Mouse (Mus musculus) forebrain, embryonic 15.5 days (tissue): ENCODE measurements around the gene Map4k4. TPM values are rescaled to one million over a fixed set of nuclear protein-coding genes. Genes with fewer than 3 reads are reported as not detected.

Source experiments
- ATAC-seq: fragments of 200-750 bp; cut with Nextera tagmentation; replicated peaks from 2 replicates; pipeline ENCODE4 v1.8.0; 2017; ENCODE audit warnings: mild to moderate bottlenecking, moderate TSS enrichment, moderate library complexity
- H3K27ac ChIP-seq: fragments of 300-500 bp; sonication (generic); replicated peaks from 2 replicates; pipeline ENCODE4 v1.5.1; 2015; ENCODE audit warnings: mild to moderate bottlenecking, inconsistent platforms
- H3K27me3 ChIP-seq: fragments of 300-500 bp; sonication (generic); 2 replicates; pipeline ENCODE4 v1.6.1; 2015; ENCODE audit warnings: inconsistent platforms
- H3K36me3 ChIP-seq: fragments of 300-500 bp; sonication (generic); 2 replicates; pipeline ENCODE4 v1.6.1; 2015; ENCODE audit warnings: mild to moderate bottlenecking, inconsistent platforms
- H3K4me1 ChIP-seq: fragments of 300-500 bp; sonication (generic); 2 replicates; pipeline ENCODE4 v1.6.1; 2015; ENCODE audit warnings: inconsistent platforms
- H3K4me2 ChIP-seq: fragments of 300-500 bp; sonication (generic); replicated peaks from 2 replicates; pipeline ENCODE4 v1.6.1; 2015; ENCODE audit warnings: mild to moderate bottlenecking, inconsistent platforms
- H3K4me3 ChIP-seq: fragments of 300-500 bp; sonication (generic); 2 replicates; pipeline ENCODE4 v1.5.1; 2015; ENCODE audit warnings: mild to moderate bottlenecking, inconsistent platforms
- H3K9ac ChIP-seq: fragments of 300-500 bp; sonication (generic); replicated peaks from 2 replicates; pipeline ENCODE4 v1.6.1; 2015; ENCODE audit warnings: mild to moderate bottlenecking, inconsistent platforms
- H3K9me3 ChIP-seq: fragments of 300-500 bp; sonication (generic); 2 replicates; pipeline ENCODE4 v1.6.1; 2016; ENCODE audit warnings: inconsistent platforms
- WGBS: fragments of 180-500 bp; shearing (Covaris S2); methylation state at CpG from one replicate; pipeline ENCODE4 v1.1.7; 2015; ENCODE audit warnings: mixed read lengths; 5-methylcytosine and 5-hydroxymethylcytosine counted together
- polyA plus RNA-seq: library from polyadenylated mRNA; unstranded; fragments of >200 nt; fragmentation: Nextera tagmentation; extraction: Ambion mirVana; gene quantifications from 2 replicates; pipeline ENCODE4 v1.2.1, GENCODE M21; 2015

Map4k4 gene
- polyA plus RNA-seq, 1 experiment from 2014 or later = 55.7 TPM

DNA sequence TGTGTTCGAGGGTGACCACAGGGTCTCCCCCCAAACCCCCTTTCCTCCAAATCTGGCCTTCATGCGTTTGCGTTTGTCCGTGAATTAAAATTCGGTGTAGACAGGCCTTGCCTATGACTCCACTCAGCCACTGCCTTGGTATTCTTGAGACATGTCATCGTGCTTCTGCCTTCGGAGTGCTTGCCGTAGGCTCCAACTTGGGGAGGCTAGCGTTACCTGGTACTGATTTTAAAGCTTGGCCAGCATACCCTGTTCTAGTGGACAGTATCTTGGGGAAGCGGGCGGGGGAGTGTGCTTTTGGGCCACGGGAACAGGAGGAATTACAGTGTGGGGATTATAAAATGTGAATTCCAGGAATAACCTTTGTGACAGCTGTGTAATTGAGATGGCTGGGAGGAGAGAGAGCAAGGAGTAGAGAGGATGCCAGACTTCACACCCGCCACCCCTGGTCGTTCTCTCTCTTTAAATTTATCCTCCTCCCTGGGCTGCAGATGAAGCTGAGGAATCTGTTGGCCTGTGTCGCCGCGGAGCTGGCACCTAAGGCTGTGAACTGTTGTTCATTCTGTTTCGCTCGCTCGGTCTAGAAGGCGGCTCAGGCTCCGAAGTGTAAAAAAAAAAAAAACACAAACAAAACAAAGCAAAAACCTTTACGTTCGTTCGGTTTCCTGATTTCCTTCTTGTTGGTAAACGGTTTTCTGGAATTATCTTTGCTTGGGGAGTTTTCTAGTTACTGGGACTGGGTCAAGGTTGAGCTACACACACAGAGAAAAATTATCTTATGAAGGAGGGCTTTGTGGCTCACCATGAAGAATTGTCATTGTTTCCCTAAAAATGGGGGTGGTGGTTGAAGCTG, 1.4 kb downstream of the Map4k4 start:
- Histone ChIP-seq H3K36me3 (peaks cover 5% of the 10 kb centered on the region; the same call in 1 of the 2 replicates), H3K9me3 (no peaks in the 10 kb centered on the region), H3K4me3 (peak overlapping the region; percentile 99), H3K4me1 (peaks cover 54% of the 10 kb centered on the region), H3K27me3 (no peaks in the 10 kb centered on the region), H3K27ac (peak overlapping the region; percentile 100), H3K4me2 (peak overlapping the region; percentile 79), H3K9ac (peak overlapping the region; percentile 100)
- peak; percentile 14; the same call in 1 of the 2 replicates for ATAC-seq
- WGBS = 1% methylated on average over 26 of the region's 26 CpGs

GRCm38 (mm10) chr1:39902704-39903151, 2.0 kb downstream of the Map4k4 start:
- peak overlapping the region; percentile 99 for H3K4me3 ChIP-seq
- peak overlapping the region; percentile 100 for H3K9ac ChIP-seq
- peak overlapping the region; percentile 79 for H3K4me2 ChIP-seq
- ATAC-seq = no peak
- H3K9me3 ChIP-seq = no peaks in the 10 kb centered on the region
- peaks cover 5% of the 10 kb centered on the region; the same call in 1 of the 2 replicates for H3K36me3 ChIP-seq
- H3K27me3 ChIP-seq = no peaks in the 10 kb centered on the region
- peaks cover 59% of the 10 kb centered on the region for H3K4me1 ChIP-seq
- 0% methylated on average over 3 of the region's 3 CpGs for whole genome bisulfite sequencing
- H3K27ac ChIP-seq = peak overlapping the region; percentile 100

- H3K9ac ChIP-seq = no peak overlapping the region
Measured at GRCm38 (mm10) chr1:39904720-39905119, 4.0 kb downstream of the Map4k4 start.

GRCm38 (mm10) chr1:39906921-39907320, 6.2 kb downstream of the Map4k4 start:
- no peak overlapping the region for H3K27ac ChIP-seq
- H3K27me3 ChIP-seq = no peaks in the 10 kb centered on the region
- ATAC-seq = no peak
- WGBS = 70% methylated on average over 11 of the region's 11 CpGs
- peak overlapping the region; percentile 21; the same call in 1 of the 2 replicates for H3K4me2 ChIP-seq
- no peaks in the 10 kb centered on the region for H3K9me3 ChIP-seq
- peaks cover 87% of the 10 kb centered on the region for H3K4me1 ChIP-seq
- H3K4me3 ChIP-seq = no peak overlapping the region
- peaks cover 12% of the 10 kb centered on the region; the same call in 1 of the 2 replicates for H3K36me3 ChIP-seq
- H3K9ac ChIP-seq = no peak overlapping the region

More at GRCm38 (mm10) chr1:39904720-39905119, 4.0 kb downstream of the Map4k4 start:
- 90% methylated on average over 3 of the region's 3 CpGs for WGBS
- ATAC-seq = no peak
- Histone ChIP-seq H3K9me3 (no peaks in the 10 kb centered on the region), H3K36me3 (peaks cover 5% of the 10 kb centered on the region; the same call in 1 of the 2 replicates), H3K27me3 (no peaks in the 10 kb centered on the region), H3K4me2 (peak overlapping the region; percentile 28), H3K4me1 (peaks cover 75% of the 10 kb centered on the region), H3K27ac (no peak overlapping the region), H3K4me3 (peak overlapping the region; percentile 99; the same call in 1 of the 2 replicates)

- Histone ChIP-seq H3K27ac (no peak overlapping the region), H3K4me3 (no peak overlapping the region), H3K27me3 (no peaks in the 10 kb centered on the region), H3K9ac (no peak overlapping the region), H3K36me3 (peaks cover 12% of the 10 kb centered on the region; the same call in 1 of the 2 replicates), H3K4me2 (no peak overlapping the region), H3K9me3 (no peaks in the 10 kb centered on the region), H3K4me1 (peaks cover 88% of the 10 kb centered on the region)
- WGBS = 95% methylated on average over 2 of the region's 2 CpGs
- ATAC-seq = no peak
Measured at GRCm38 (mm10) chr1:39908976-39909375, 8.3 kb downstream of the Map4k4 start.

GRCm38 (mm10) chr1:39911446-39911845, 10.7 kb downstream of the Map4k4 start:
- Histone ChIP-seq H3K9me3 (no peaks in the 10 kb centered on the region), H3K4me3 (no peak overlapping the region), H3K27me3 (no peaks in the 10 kb centered on the region), H3K27ac (no peak overlapping the region), H3K9ac (no peak overlapping the region), H3K4me2 (no peak overlapping the region), H3K4me1 (peaks cover 64% of the 10 kb centered on the region), H3K36me3 (peaks cover 19% of the 10 kb centered on the region)
- 0 out of 2 replicates have a peak, but pooled peaks have one; percentile 23 for ATAC-seq
- WGBS = 38% methylated on average over 3 of the region's 3 CpGs

GRCm38 (mm10) chr1:39913256-39913655, 12.5 kb downstream of the Map4k4 start:
- WGBS = 82% methylated on average over 4 of the region's 4 CpGs
- no peak overlapping the region for H3K4me2 ChIP-seq
- H3K4me1 ChIP-seq = peaks cover 60% of the 10 kb centered on the region
- no peak overlapping the region for H3K4me3 ChIP-seq
- H3K27me3 ChIP-seq = no peaks in the 10 kb centered on the region
- H3K27ac ChIP-seq = no peak overlapping the region
- no peaks in the 10 kb centered on the region for H3K9me3 ChIP-seq
- peaks cover 19% of the 10 kb centered on the region for H3K36me3 ChIP-seq
- ATAC-seq = no peak
- H3K9ac ChIP-seq = no peak overlapping the region

- H3K27ac ChIP-seq = no peak overlapping the region
- no peak overlapping the region for H3K4me2 ChIP-seq
- H3K9ac ChIP-seq = no peak overlapping the region
- H3K4me1 ChIP-seq = peaks cover 52% of the 10 kb centered on the region
- H3K36me3 ChIP-seq = peaks cover 11% of the 10 kb centered on the region
- no peak for ATAC-seq
- H3K9me3 ChIP-seq = no peaks in the 10 kb centered on the region
- no peak overlapping the region for H3K4me3 ChIP-seq
- WGBS = 92% methylated on average over 4 of the region's 4 CpGs
- no peaks in the 10 kb centered on the region for H3K27me3 ChIP-seq
Measured at GRCm38 (mm10) chr1:39916144-39916543, 15.4 kb downstream of the Map4k4 start.

- Histone ChIP-seq H3K9me3 (no peaks in the 10 kb centered on the region), H3K4me2 (no peak overlapping the region), H3K9ac (no peak overlapping the region), H3K36me3 (peaks cover 11% of the 10 kb centered on the region), H3K27me3 (no peaks in the 10 kb centered on the region), H3K4me1 (peaks cover 55% of the 10 kb centered on the region), H3K4me3 (no peak overlapping the region), H3K27ac (no peak overlapping the region)
- 88% methylated on average over 13 of the region's 13 CpGs for WGBS
- ATAC-seq = no peak
Measured at GRCm38 (mm10) chr1:39917855-39918516, 17.3 kb downstream of the Map4k4 start.

DNA sequence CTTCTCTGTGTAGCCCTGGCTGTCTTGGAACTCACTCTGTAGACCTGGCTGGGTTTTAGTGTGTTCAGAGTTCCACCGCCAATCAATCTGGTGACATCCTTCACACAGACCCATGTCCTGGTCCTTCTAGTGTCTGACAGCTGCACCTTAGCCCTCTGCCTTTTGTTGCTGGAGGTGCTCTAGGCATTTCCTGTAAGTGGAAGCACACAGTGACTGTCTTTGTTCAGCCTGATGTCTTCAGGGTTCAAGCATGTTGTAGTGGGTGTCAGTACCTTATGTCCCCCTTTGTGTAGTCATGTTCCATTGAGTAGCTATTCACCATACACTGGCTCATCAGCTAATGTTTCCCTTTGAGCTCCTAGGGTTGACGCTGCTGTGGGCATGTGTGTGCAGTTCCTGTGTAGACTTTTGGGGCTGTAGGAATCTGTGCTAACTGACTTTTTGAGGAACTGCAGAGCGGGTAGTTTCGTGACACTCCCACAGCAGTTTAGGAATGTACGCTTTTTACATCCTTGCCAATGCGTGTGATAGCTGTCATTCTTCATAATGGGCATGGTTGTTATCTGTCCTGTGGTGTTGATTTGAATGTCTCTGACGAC, 17.9 kb downstream of the Map4k4 start:
- 83% methylated on average over 7 of the region's 7 CpGs for WGBS
- no peak for ATAC-seq
- H3K9me3 ChIP-seq = no peaks in the 10 kb centered on the region
- no peaks in the 10 kb centered on the region for H3K27me3 ChIP-seq
- H3K9ac ChIP-seq = no peak overlapping the region
- peaks cover 11% of the 10 kb centered on the region for H3K36me3 ChIP-seq
- H3K4me2 ChIP-seq = no peak overlapping the region
- no peak overlapping the region for H3K4me3 ChIP-seq
- peaks cover 56% of the 10 kb centered on the region for H3K4me1 ChIP-seq
- no peak overlapping the region for H3K27ac ChIP-seq

DNA sequence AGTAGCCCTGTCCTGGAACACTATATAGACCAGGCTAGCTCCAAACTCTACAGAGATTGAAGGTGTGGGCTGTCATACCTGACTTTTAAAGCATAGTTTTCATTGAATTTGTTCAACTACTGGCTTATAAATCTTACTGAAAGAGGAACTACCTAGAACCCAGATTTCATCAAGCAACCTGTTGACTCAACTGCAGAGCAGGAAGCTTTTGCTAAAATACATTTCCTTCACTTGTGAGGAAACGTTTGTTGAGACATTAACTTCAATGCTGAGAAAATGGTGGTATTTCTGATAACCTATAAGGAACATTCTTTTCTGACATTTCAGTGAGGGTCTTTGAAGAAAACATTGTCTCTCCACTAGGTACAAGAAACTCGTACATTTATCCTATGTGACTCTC, 19.9 kb downstream of the Map4k4 start:
- H3K4me1 ChIP-seq = peaks cover 69% of the 10 kb centered on the region
- WGBS = 79% methylated on average over 2 of the region's 2 CpGs
- H3K9me3 ChIP-seq = no peaks in the 10 kb centered on the region
- ATAC-seq = no peak
- no peak overlapping the region for H3K4me3 ChIP-seq
- H3K27me3 ChIP-seq = no peaks in the 10 kb centered on the region
- H3K36me3 ChIP-seq = peaks cover 4% of the 10 kb centered on the region; the same call in 1 of the 2 replicates
- no peak overlapping the region for H3K4me2 ChIP-seq
- H3K27ac ChIP-seq = no peak overlapping the region
- no peak overlapping the region for H3K9ac ChIP-seq

DNA sequence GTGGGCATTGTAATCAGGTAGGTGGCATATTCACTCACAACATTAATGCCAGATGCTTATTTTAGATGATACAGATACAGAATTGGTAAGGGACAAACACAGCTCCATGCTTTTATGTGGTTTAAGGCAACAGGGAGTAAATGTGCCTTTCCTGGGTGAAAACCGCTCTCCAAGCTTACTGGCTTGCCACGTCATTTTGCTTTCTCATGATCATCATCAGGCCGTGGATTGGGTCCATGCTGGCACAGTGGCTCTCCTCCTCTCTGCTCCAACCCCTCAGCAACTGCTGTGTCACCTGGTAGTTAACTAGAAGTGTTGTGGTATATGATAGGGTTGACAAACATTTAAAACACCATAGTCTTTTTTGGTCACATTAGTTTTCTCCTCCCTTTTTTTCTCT, 21.3 kb downstream of the Map4k4 start:
- Histone ChIP-seq H3K9ac (no peak overlapping the region), H3K4me1 (peaks cover 76% of the 10 kb centered on the region)
- 61% methylated on average over 3 of the region's 3 CpGs for WGBS

More for the DNA sequence above, 21.3 kb downstream of the Map4k4 start:
- Histone ChIP-seq H3K27me3 (no peaks in the 10 kb centered on the region), H3K4me2 (no peak overlapping the region), H3K9me3 (no peaks in the 10 kb centered on the region), H3K27ac (no peak overlapping the region), H3K4me3 (no peak overlapping the region), H3K36me3 (no peaks in the 10 kb centered on the region)
- no peak for ATAC-seq
